Comparison of ENCODE assay signal across 8 mouse cellular contexts in the genomic region with DNA sequence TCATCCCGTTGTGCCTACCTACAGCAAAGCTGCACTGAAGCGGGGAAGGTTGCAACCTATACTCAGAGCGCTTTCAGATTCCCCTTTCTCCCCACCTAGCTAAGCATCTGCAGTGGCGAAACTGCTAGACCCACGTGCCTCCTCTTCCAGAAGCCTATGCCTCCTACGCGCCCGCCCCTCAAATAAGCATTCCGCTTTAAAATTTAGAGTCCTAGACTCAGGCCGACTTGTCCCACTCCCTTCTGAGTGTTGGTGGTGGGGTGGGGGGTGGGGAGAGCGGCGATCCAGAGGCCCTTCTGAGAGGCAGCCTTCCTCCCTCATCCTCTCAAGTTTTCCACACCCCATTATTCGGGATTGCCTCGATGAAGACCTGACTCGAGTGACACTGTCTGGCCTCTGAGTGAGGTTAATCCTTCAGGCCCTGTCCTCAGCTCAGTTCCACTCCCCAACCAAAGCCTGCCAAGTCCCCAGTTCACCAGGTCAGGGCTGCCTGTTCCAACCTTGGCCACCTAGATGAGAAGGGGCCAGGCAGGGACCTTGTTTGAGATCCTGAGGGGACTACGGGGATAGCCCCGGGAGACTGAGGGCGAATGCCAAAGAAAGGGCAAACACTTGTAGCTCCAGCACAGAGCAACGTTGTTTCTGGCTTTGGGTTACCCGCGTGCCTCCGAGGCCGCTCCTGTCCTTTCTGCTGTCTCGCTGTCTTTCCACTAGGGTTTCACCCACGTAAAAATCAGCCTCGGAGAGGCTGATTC. TPM values are rescaled to one million over a fixed set of nuclear protein-coding genes. Genes with fewer than 3 reads are reported as not detected.
DNase-seq lines count a peak whose midpoint lies in the region; ATAC-seq lines count a peak whose summit lies in the region.

No protein-coding gene starts in this region.

- peaks cover 16% of the 10 kb centered on the region; the same call in 1 of the 2 replicates for H3K27me3 ChIP-seq in kidney, embryonic 16.5 days (ENCODE audit: insufficient read depth, low read length)
- H3K27me3 ChIP-seq in neural tube, embryonic 12.5 days (replicated peaks): no peaks in the 10 kb centered on the region

- peaks cover 71% of the 10 kb centered on the region for H3K4me1 ChIP-seq in kidney, embryonic 16.5 days (ENCODE audit: insufficient read depth, low read length)
- peaks cover 72% of the 10 kb centered on the region for H3K4me1 ChIP-seq in neural tube, embryonic 12.5 days

- no peak for DNase-seq in kidney, postnatal 25 days
- peak; percentile 81 for DNase-seq in embryo, embryonic 9.5 days (ENCODE audit: extremely low spot score)
- no peak for DNase-seq in thymus, postnatal 14 days
- DNase-seq in gastrocnemius, postnatal 4 days (ENCODE audit: low spot score in 2 of 2): no peak
- DNase-seq in adrenal gland, adult 8-10 months: no peak

- no peaks in the 10 kb centered on the region for H3K9me3 ChIP-seq in kidney, embryonic 16.5 days (ENCODE audit: low read length)
- no peaks in the 10 kb centered on the region for H3K9me3 ChIP-seq in neural tube, embryonic 12.5 days

- WGBS in kidney, embryonic 16.5 days: 5% methylated on average over 26 of the region's 26 CpGs
- WGBS in neural tube, embryonic 12.5 days: 2% methylated on average over 26 of the region's 26 CpGs

- H3K4me2 ChIP-seq in kidney, embryonic 16.5 days (replicated peaks; ENCODE audit: low read depth, low read length): peak overlapping the region; percentile 75
- peak overlapping the region; percentile 71 for H3K4me2 ChIP-seq in neural tube, embryonic 12.5 days (replicated peaks)

- H3K4me3 ChIP-seq in kidney, embryonic 16.5 days (ENCODE audit: low read length): peak overlapping the region; percentile 46
- H3K4me3 ChIP-seq in neural tube, embryonic 12.5 days: peak overlapping the region; percentile 44

- H3K27ac ChIP-seq in kidney, embryonic 16.5 days (ENCODE audit: low read length): peak overlapping the region; percentile 70
- H3K27ac ChIP-seq in neural tube, embryonic 12.5 days: peak overlapping the region; percentile 18; the same call in 1 of the 2 replicates

- H3K9ac ChIP-seq in kidney, embryonic 16.5 days (replicated peaks; ENCODE audit: low read length): peak overlapping the region; percentile 64
- peak overlapping the region; percentile 62 for H3K9ac ChIP-seq in neural tube, embryonic 12.5 days

- peak; percentile 21; the same call in 1 of the 2 replicates for ATAC-seq in kidney, embryonic 16.5 days (ENCODE audit: low FRiP score, low TSS enrichment)
- peak; percentile 41 for ATAC-seq in inflammation-experienced regulatory T-cells, adult 6 months
- 0 out of 2 replicates have a peak, but pooled peaks have one; percentile 4 for ATAC-seq in neural tube, embryonic 12.5 days (ENCODE audit: low FRiP score, low read depth)

- 0 out of 2 replicates have a peak, but pooled peaks cover 5% of the 10 kb centered on the region for H3K36me3 ChIP-seq in kidney, embryonic 16.5 days (ENCODE audit: insufficient read depth, low read length)
- peaks cover 6% of the 10 kb centered on the region for H3K36me3 ChIP-seq in neural tube, embryonic 12.5 days

RNA-seq across cellular contexts. Expression of gene Crabp2, which starts 1.2 kb away (rescaled TPM):
- polyA plus RNA-seq in kidney, embryonic 16.5 days (2015; fragmentation: Nextera tagmentation; extraction: Ambion mirVana): 62.0 and 67.8 TPM in 2 replicates
- polyA plus RNA-seq in inflammation-experienced regulatory T-cells, adult 6 months (2017; shearing (Covaris generic)): not detected
- polyA plus RNA-seq in neural tube, embryonic 12.5 days (2016; fragmentation: Nextera tagmentation; extraction: Ambion mirVana): 372 and 405 TPM in 2 replicates
- total RNA-seq in gastrocnemius, postnatal 4 days (2021): 1 to 10 TPM; 1.3 to 2.2 TPM
- total RNA-seq in adrenal gland, adult 8-10 months (2022): 1 to 10 TPM in 1 of 4 experiments, under 1 TPM in 2, not detected in 1; 0.31 to 1.0 (median 0.35) TPM

RNA-seq across cellular contexts. Expression of gene Rrnad1, which starts 16.7 kb away (rescaled TPM):
- 19.9 and 22.7 TPM in 2 replicates for polyA plus RNA-seq in kidney, embryonic 16.5 days (2015; fragmentation: Nextera tagmentation; extraction: Ambion mirVana)
- polyA plus RNA-seq in inflammation-experienced regulatory T-cells, adult 6 months (2017; shearing (Covaris generic)): 10 to 100 TPM; 19.5 to 30.1 (median 28.6) TPM
- 22.2 TPM in 2 replicates for polyA plus RNA-seq in neural tube, embryonic 12.5 days (2016; fragmentation: Nextera tagmentation; extraction: Ambion mirVana)
- total RNA-seq in gastrocnemius, postnatal 4 days (2021): 1 to 10 TPM; 7.4 to 8.7 TPM
- 10 to 100 TPM; 18.6 to 27.6 (median 21.9) TPM for total RNA-seq in adrenal gland, adult 8-10 months (2022)

RNA-seq across cellular contexts. Expression of gene Isg20l2, which starts 17.1 kb away (rescaled TPM):
- polyA plus RNA-seq in kidney, embryonic 16.5 days (2015; fragmentation: Nextera tagmentation; extraction: Ambion mirVana): 60.2 and 68.7 TPM in 2 replicates
- 10 to 100 TPM; 14.2 to 17.9 (median 16.4) TPM for polyA plus RNA-seq in inflammation-experienced regulatory T-cells, adult 6 months (2017; shearing (Covaris generic))
- polyA plus RNA-seq in neural tube, embryonic 12.5 days (2016; fragmentation: Nextera tagmentation; extraction: Ambion mirVana): 60.7 and 64.1 TPM in 2 replicates
- total RNA-seq in gastrocnemius, postnatal 4 days (2021): 10 to 100 TPM; 20.2 to 20.6 TPM
- 10 to 100 TPM; 17.9 to 20.0 (median 19.5) TPM for total RNA-seq in adrenal gland, adult 8-10 months (2022)

RNA-seq across cellular contexts. Expression of gene Nes, which starts 23.6 kb away (rescaled TPM):
- polyA plus RNA-seq in kidney, embryonic 16.5 days (2015; fragmentation: Nextera tagmentation; extraction: Ambion mirVana): 25.7 and 26.6 TPM in 2 replicates
- not detected for polyA plus RNA-seq in inflammation-experienced regulatory T-cells, adult 6 months (2017; shearing (Covaris generic))
- polyA plus RNA-seq in neural tube, embryonic 12.5 days (2016; fragmentation: Nextera tagmentation; extraction: Ambion mirVana): 140 and 169 TPM in 2 replicates
- 100 to 1,000 TPM; 169 to 207 TPM for total RNA-seq in gastrocnemius, postnatal 4 days (2021)
- total RNA-seq in adrenal gland, adult 8-10 months (2022): 10 to 100 TPM in 1 of 4 experiments, 1 to 10 TPM in 3; 4.3 to 14.4 (median 6.8) TPM

RNA-seq across cellular contexts. Expression of gene Mrpl24, which starts 27.9 kb away (rescaled TPM):
- polyA plus RNA-seq in kidney, embryonic 16.5 days (2015; fragmentation: Nextera tagmentation; extraction: Ambion mirVana): 76.1 and 80.1 TPM in 2 replicates
- 100 to 1,000 TPM; 138 to 191 (median 188) TPM for polyA plus RNA-seq in inflammation-experienced regulatory T-cells, adult 6 months (2017; shearing (Covaris generic))
- 78.4 and 81.7 TPM in 2 replicates for polyA plus RNA-seq in neural tube, embryonic 12.5 days (2016; fragmentation: Nextera tagmentation; extraction: Ambion mirVana)
- total RNA-seq in gastrocnemius, postnatal 4 days (2021): 10 to 100 TPM; 55.0 to 57.0 TPM
- total RNA-seq in adrenal gland, adult 8-10 months (2022): 100 to 1,000 TPM; 121 to 146 (median 131) TPM

Comparison
In these comparisons a context has a peak if more than half of its experiments do, and no peak if none do; other contexts are left out.
1. RNA of gene Crabp2, which starts 1.2 kb away (polyA plus RNA-seq): 372 to 405 TPM in neural tube, embryonic 12.5 days and 62.0 to 67.8 TPM in kidney, embryonic 16.5 days; not detected in inflammation-experienced regulatory T-cells, adult 6 months; every median in the first group is over 10 times any median in the second.
2. Peak in every context shown above with its lines, with median percentiles within 50 percentile points of each other: ATAC-seq.